Mouse (Mus musculus) brain, embryonic 18.5 days (tissue): Measurements from ENCODE around the gene Zfp850.
"Not testable (repeated sequence)": the region's sequence is repeated elsewhere in the genome, so short reads cannot be mapped to it uniquely, and the experiment has no call there.

Source experiments
- DNase-seq: peaks from one replicate; pipeline ENCODE4 v3.0.0-alpha.2; 2012; ENCODE audit warnings: low read depth, low spot score

Zfp850 gene

DNA sequence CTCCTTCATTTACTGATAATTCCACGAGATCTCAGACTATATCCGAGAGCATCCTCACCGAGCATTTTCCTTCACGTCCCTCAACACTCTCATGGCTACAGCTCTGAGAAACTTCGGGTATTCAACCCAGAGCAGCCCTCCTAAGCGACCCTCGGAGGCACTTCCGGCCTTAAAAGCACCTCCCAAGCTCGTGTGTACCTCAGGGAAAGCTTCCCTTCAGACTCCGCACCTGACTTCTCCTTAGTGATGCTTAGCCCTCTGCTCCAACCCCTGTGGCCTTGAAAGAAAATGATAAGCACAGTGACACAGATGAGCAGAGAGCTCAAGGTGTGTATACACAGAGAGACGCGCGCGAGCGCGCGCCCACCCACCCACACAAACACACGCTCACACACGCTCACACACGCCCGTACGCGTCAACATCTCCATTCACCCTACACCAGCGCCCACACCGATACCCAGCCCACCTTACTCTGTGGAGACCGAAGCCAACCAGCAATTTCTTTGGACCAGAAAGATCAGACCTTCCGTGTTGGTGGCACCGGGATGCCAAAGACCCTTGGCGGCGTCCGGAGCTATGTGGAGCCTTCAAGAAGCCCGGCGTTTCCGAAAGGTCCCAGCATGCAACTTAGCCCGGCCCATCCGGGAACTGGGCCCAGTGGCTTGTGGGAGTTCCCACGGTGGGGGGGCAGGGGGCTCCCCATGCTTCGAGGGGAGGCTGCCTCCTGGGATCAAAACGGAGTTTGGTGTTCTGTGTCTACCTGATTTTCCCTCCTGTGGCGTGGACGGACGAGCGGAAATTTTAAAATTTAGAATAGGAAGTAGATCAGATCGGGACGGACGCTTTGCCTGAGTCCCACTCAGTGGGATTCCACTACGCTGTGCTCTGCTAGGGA lies at the start of gene Zfp850:
Gene Zfp850, minus strand, starts transcription at position 567 of the 896 bp plus-strand sequence.
- DNase-seq = peak; percentile 46

GRCm38 (mm10) chr7:28059972-28060371 lies 46.1 kb upstream of the Zfp850 start:
- DNase-seq = no peak

GRCm38 (mm10) chr7:28053046-28053930 lies 39.4 kb upstream of the Zfp850 start:
- no peak for DNase-seq

GRCm38 (mm10) chr7:28050584-28050983 lies 36.7 kb upstream of the Zfp850 start:
- no peak for DNase-seq

GRCm38 (mm10) chr7:28049476-28050409 lies 35.8 kb upstream of the Zfp850 start, which contains the start of gene Psmc4:
Gene Psmc4, minus strand, starts transcription at chr7:28050101.
- DNase-seq = peak; percentile 97

GRCm38 (mm10) chr7:28044524-28044923 lies 30.6 kb upstream of the Zfp850 start:
- no peak for DNase-seq

GRCm38 (mm10) chr7:28014445-28014810 lies 513 bp upstream of the Zfp850 start:
- DNase-seq = no peak

GRCm38 (mm10) chr7:28010271-28010670 lies 3.6 kb downstream of the Zfp850 start:
- DNase-seq = no peak

DNA sequence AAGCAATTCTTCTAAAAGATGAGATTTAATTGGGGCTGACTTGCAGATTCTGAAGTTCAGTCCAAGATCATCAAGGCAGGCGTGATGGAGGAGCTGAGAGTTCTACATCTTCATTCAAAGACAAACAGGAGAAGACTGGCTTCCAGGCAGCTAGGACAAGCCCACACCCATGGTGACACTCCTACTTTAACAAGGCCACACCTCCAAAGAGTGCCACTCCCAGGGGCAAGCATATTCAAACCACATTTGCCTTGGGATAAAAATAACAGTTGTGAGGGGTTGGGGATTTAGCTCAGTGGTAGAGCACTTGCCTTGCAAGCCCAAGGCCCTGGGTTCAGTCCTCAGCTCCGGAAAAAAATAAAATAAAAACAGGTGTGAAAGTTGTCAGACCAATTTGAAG lies 31.7 kb downstream of the Zfp850 start:
- DNase-seq = no peak

GRCm38 (mm10) chr7:27978683-27979528 lies 35.0 kb downstream of the Zfp850 start, which contains the start of gene Zfp780b:
Gene Zfp780b, minus strand, starts transcription at chr7:27979171.
- DNase-seq = peak; percentile 26

GRCm38 (mm10) chr7:27949451-27949850 lies 64.5 kb downstream of the Zfp850 start:
- not testable (repeated sequence) for DNase-seq

DNA sequence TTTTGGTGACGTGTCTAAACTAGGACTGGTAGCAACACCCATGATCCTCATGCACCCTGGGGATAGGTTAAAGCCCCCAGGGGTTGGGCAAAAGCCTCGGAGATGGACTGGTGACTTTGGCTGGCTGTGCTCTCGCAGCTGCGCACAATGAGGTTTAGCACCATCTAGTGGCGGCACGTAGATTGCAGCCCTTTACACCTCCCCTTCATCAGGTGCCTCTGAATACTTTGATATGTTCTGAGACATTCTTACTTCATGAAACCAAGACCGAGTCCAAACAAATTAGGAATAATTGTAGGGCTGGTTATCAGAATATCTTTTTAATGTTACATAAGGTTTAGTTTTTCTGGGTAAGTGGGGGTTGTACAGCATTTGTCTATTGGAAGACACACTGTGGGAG lies 72.0 kb downstream of the Zfp850 start:
- DNase-seq = not testable (repeated sequence)
